Mouse (Mus musculus) limb, embryonic 12.5 days (tissue): ENCODE measurements around the gene Map3k14. TPM values are rescaled to one million over a fixed set of nuclear protein-coding genes. Genes with fewer than 3 reads are reported as not detected.
A peak's percentile ranks its signal among the peaks of the same experiment; 100 is the strongest.

Experiments used
- ATAC-seq: fragments of 200-750 bp; cut with Nextera tagmentation; 2 replicates; pipeline ENCODE4 v1.8.0; 2017; ENCODE audit warnings: low read depth, moderate TSS enrichment; ENCODE audit not compliant: insufficient number of reproducible peaks, insufficient read depth, low FRiP score, low TSS enrichment
- H3K27ac ChIP-seq: fragments of 300-500 bp; sonication (generic); 2 replicates; pipeline ENCODE4 v1.5.1; 2016; ENCODE audit warnings: mild to moderate bottlenecking, moderate library complexity
- H3K27me3 ChIP-seq: fragments of 300-500 bp; sonication (generic); 2 replicates; pipeline ENCODE4 v1.6.1; 2016; ENCODE audit warnings: mild to moderate bottlenecking, moderate library complexity
- H3K36me3 ChIP-seq: fragments of 300-500 bp; sonication (generic); 2 replicates; pipeline ENCODE4 v1.6.1; 2016; ENCODE audit warnings: mild to moderate bottlenecking, moderate library complexity
- H3K4me1 ChIP-seq: fragments of 300-500 bp; sonication (generic); replicated peaks from 2 replicates; pipeline ENCODE4 v1.6.1; 2016
- H3K4me2 ChIP-seq: fragments of 300-500 bp; sonication (generic); 2 replicates; pipeline ENCODE4 v1.6.1; 2016; ENCODE audit warnings: mild to moderate bottlenecking, moderate library complexity
- H3K4me3 ChIP-seq: fragments of 300-500 bp; sonication (generic); replicated peaks from 2 replicates; pipeline ENCODE4 v1.5.1; 2016; ENCODE audit warnings: mild to moderate bottlenecking
- H3K9ac ChIP-seq: fragments of 300-500 bp; sonication (generic); replicated peaks from 2 replicates; pipeline ENCODE4 v1.6.1; 2016; ENCODE audit warnings: mild to moderate bottlenecking, moderate library complexity
- H3K9me3 ChIP-seq: fragments of 300-500 bp; sonication (generic); 2 replicates; pipeline ENCODE4 v1.6.1; 2016; ENCODE audit warnings: mild to moderate bottlenecking, moderate library complexity
- WGBS: fragments of 180-500 bp; shearing (Covaris S2); methylation state at CpG from one replicate; pipeline ENCODE4 v1.1.7; 2016; 5-methylcytosine and 5-hydroxymethylcytosine counted together
- polyA plus RNA-seq: library from polyadenylated mRNA; unstranded; fragments of >200 nt; fragmentation: Nextera tagmentation; extraction: Ambion mirVana; gene quantifications from 2 replicates; pipeline ENCODE4 v1.2.1, GENCODE M21; 2016

Map3k14 gene
- polyA plus RNA-seq, 1 experiment from 2014 or later = 4.2 TPM

GRCm38 (mm10) chr11:103244856-103245255, 22.4 kb downstream of the Map3k14 start:
- 89% methylated on average over 4 of the region's 4 CpGs for WGBS
- no peak for ATAC-seq
- H3K9ac ChIP-seq = no peak overlapping the region
- no peak overlapping the region for H3K27ac ChIP-seq
- H3K4me1 ChIP-seq = peaks cover 54% of the 10 kb centered on the region
- no peak overlapping the region for H3K4me2 ChIP-seq
- H3K9me3 ChIP-seq = no peaks in the 10 kb centered on the region
- H3K36me3 ChIP-seq = peaks cover 13% of the 10 kb centered on the region; the same call in 1 of the 2 replicates
- no peak overlapping the region for H3K4me3 ChIP-seq
- H3K27me3 ChIP-seq = no peaks in the 10 kb centered on the region

- Histone ChIP-seq H3K4me2 (no peak overlapping the region), H3K9me3 (no peaks in the 10 kb centered on the region), H3K4me1 (peaks cover 23% of the 10 kb centered on the region), H3K9ac (0 out of 2 replicates have a peak overlapping the region, but pooled peaks have one; percentile 13), H3K36me3 (peaks cover 46% of the 10 kb centered on the region), H3K27ac (peak overlapping the region; percentile 51), H3K27me3 (no peaks in the 10 kb centered on the region), H3K4me3 (no peak overlapping the region)
- 39% methylated on average over 7 of the region's 7 CpGs for WGBS
- ATAC-seq = no peak
These were observed 26.5 kb downstream of the Map3k14 start for GRCm38 (mm10) chr11:103240740-103241139.

- Histone ChIP-seq H3K36me3 (peaks cover 52% of the 10 kb centered on the region), H3K4me2 (no peak overlapping the region)
These were observed 29.5 kb downstream of the Map3k14 start for GRCm38 (mm10) chr11:103237757-103238156.

GRCm38 (mm10) chr11:103236903-103237302, 30.4 kb downstream of the Map3k14 start:
- H3K9me3 ChIP-seq = no peaks in the 10 kb centered on the region
- no peak overlapping the region for H3K4me2 ChIP-seq
- H3K27me3 ChIP-seq = no peaks in the 10 kb centered on the region
- no peak overlapping the region for H3K4me3 ChIP-seq
- WGBS = 81% methylated on average over 10 of the region's 10 CpGs
- peaks cover 47% of the 10 kb centered on the region for H3K36me3 ChIP-seq
- no peak overlapping the region for H3K9ac ChIP-seq
- no peak overlapping the region for H3K27ac ChIP-seq
- H3K4me1 ChIP-seq = peaks cover 30% of the 10 kb centered on the region
- ATAC-seq = no peak

More at GRCm38 (mm10) chr11:103237757-103238156, 29.5 kb downstream of the Map3k14 start:
- H3K9ac ChIP-seq = no peak overlapping the region
- no peaks in the 10 kb centered on the region for H3K9me3 ChIP-seq
- ATAC-seq = no peak
- H3K4me1 ChIP-seq = peaks cover 30% of the 10 kb centered on the region
- no peak overlapping the region for H3K4me3 ChIP-seq
- WGBS = 74% methylated on average over 9 of the region's 9 CpGs
- H3K27ac ChIP-seq = no peak overlapping the region
- no peaks in the 10 kb centered on the region for H3K27me3 ChIP-seq

GRCm38 (mm10) chr11:103236431-103236830, 30.8 kb downstream of the Map3k14 start:
- Histone ChIP-seq H3K27ac (no peak overlapping the region), H3K9ac (no peak overlapping the region), H3K4me1 (peaks cover 25% of the 10 kb centered on the region), H3K9me3 (no peaks in the 10 kb centered on the region), H3K4me3 (no peak overlapping the region), H3K27me3 (no peaks in the 10 kb centered on the region), H3K36me3 (peaks cover 46% of the 10 kb centered on the region), H3K4me2 (no peak overlapping the region)
- 78% methylated on average over 6 of the region's 6 CpGs for WGBS
- no peak for ATAC-seq

- H3K9ac ChIP-seq = no peak overlapping the region
- no peaks in the 10 kb centered on the region for H3K9me3 ChIP-seq
- no peak overlapping the region for H3K27ac ChIP-seq
- peaks cover 50% of the 10 kb centered on the region for H3K36me3 ChIP-seq
- WGBS = 65% methylated on average over 11 of the region's 11 CpGs
- H3K4me1 ChIP-seq = peaks cover 18% of the 10 kb centered on the region
- no peaks in the 10 kb centered on the region for H3K27me3 ChIP-seq
- no peak overlapping the region for H3K4me2 ChIP-seq
- no peak for ATAC-seq
- no peak overlapping the region for H3K4me3 ChIP-seq
These were observed 31.6 kb downstream of the Map3k14 start for GRCm38 (mm10) chr11:103235702-103236101.

GRCm38 (mm10) chr11:103234447-103234846, 32.8 kb downstream of the Map3k14 start:
- peaks cover 52% of the 10 kb centered on the region for H3K36me3 ChIP-seq
- no peak overlapping the region for H3K27ac ChIP-seq
- no peaks in the 10 kb centered on the region for H3K27me3 ChIP-seq
- no peak overlapping the region for H3K4me3 ChIP-seq
- no peak overlapping the region for H3K4me2 ChIP-seq
- 91% methylated on average over 1 of the region's 1 CpGs for WGBS
- ATAC-seq = no peak
- peaks cover 7% of the 10 kb centered on the region for H3K4me1 ChIP-seq
- H3K9ac ChIP-seq = no peak overlapping the region
- H3K9me3 ChIP-seq = no peaks in the 10 kb centered on the region

GRCm38 (mm10) chr11:103232966-103233365, 34.3 kb downstream of the Map3k14 start:
- H3K27me3 ChIP-seq = no peaks in the 10 kb centered on the region
- H3K27ac ChIP-seq = no peak overlapping the region
- H3K9me3 ChIP-seq = no peaks in the 10 kb centered on the region
- ATAC-seq = no peak
- H3K36me3 ChIP-seq = peaks cover 48% of the 10 kb centered on the region
- WGBS = 28% methylated on average over 7 of the region's 7 CpGs
- no peak overlapping the region for H3K4me3 ChIP-seq
- no peak overlapping the region for H3K4me2 ChIP-seq
- peaks cover 7% of the 10 kb centered on the region for H3K4me1 ChIP-seq
- no peak overlapping the region for H3K9ac ChIP-seq

GRCm38 (mm10) chr11:103231367-103231766, 35.9 kb downstream of the Map3k14 start:
- Histone ChIP-seq H3K4me3 (no peak overlapping the region), H3K9ac (no peak overlapping the region), H3K4me1 (peaks cover 7% of the 10 kb centered on the region), H3K27me3 (no peaks in the 10 kb centered on the region), H3K4me2 (no peak overlapping the region), H3K9me3 (no peaks in the 10 kb centered on the region), H3K36me3 (peaks cover 52% of the 10 kb centered on the region), H3K27ac (no peak overlapping the region)
- 92% methylated on average over 7 of the region's 7 CpGs for WGBS
- ATAC-seq = no peak

- Histone ChIP-seq H3K4me1 (peaks cover 7% of the 10 kb centered on the region), H3K9ac (no peak overlapping the region), H3K4me2 (no peak overlapping the region), H3K9me3 (no peaks in the 10 kb centered on the region), H3K36me3 (peaks cover 54% of the 10 kb centered on the region), H3K4me3 (no peak overlapping the region), H3K27ac (no peak overlapping the region), H3K27me3 (no peaks in the 10 kb centered on the region)
- ATAC-seq = no peak
- WGBS = 88% methylated on average over 19 of the region's 19 CpGs
These were observed 36.6 kb downstream of the Map3k14 start for GRCm38 (mm10) chr11:103230626-103231025.

- 98% methylated on average over 2 of the region's 2 CpGs for WGBS
- Histone ChIP-seq H3K27me3 (no peaks in the 10 kb centered on the region), H3K4me2 (no peak overlapping the region), H3K27ac (no peak overlapping the region), H3K4me3 (no peak overlapping the region), H3K9me3 (no peaks in the 10 kb centered on the region), H3K36me3 (peaks cover 60% of the 10 kb centered on the region), H3K9ac (no peak overlapping the region), H3K4me1 (peaks cover 13% of the 10 kb centered on the region)
- ATAC-seq = no peak
These were observed 37.7 kb downstream of the Map3k14 start for GRCm38 (mm10) chr11:103229608-103230007.

GRCm38 (mm10) chr11:103223951-103224456, 43.3 kb downstream of the Map3k14 start:
- 65% methylated on average over 18 of the region's 18 CpGs for WGBS
- no peaks in the 10 kb centered on the region for H3K9me3 ChIP-seq
- no peak overlapping the region for H3K4me2 ChIP-seq
- no peak overlapping the region for H3K27ac ChIP-seq
- H3K36me3 ChIP-seq = peaks cover 81% of the 10 kb centered on the region
- H3K9ac ChIP-seq = no peak overlapping the region
- 0 out of 2 replicates have a peak, but pooled peaks cover 6% of the 10 kb centered on the region for H3K4me1 ChIP-seq
- ATAC-seq = no peak
- H3K27me3 ChIP-seq = peaks cover 6% of the 10 kb centered on the region
- H3K4me3 ChIP-seq = no peak overlapping the region
